Mouse (Mus musculus) kidney, adult 8-10 months (tissue): ENCODE data around the gene Mroh2a.
A peak's percentile ranks its signal among the peaks of the same experiment; 100 is the strongest.

Experiments used
- DNase-seq, 2 experiments: peaks; one replicate each; pipeline ENCODE4 v3.0.0; 2022

Mroh2a gene

DNA sequence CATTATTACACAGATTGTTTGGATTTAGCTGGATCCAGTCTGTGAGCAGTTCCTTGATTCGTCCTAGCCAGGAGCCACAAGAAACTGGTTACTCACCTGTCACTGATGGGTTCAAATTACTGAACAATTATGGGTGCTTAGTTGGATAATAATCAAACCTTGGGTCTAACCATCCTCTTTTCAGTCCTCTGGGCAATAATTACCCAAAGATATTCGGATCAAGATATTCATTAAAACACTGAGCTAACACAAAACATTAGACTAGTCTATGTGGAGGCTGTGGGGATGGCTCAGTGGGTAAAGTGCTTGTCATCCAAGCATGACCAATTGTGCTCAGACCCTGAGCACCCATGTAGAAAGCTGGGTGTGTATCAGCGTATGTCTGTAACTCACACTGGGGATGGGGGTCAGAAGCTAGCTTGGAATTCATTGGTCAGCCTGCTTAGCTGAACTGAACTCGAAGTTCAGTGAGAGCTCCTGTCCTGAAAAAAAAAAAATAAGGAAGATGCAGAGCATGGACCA, 9.2 kb downstream of the Mroh2a start:
- peak; percentile 62 to 78 for DNase-seq

DNA sequence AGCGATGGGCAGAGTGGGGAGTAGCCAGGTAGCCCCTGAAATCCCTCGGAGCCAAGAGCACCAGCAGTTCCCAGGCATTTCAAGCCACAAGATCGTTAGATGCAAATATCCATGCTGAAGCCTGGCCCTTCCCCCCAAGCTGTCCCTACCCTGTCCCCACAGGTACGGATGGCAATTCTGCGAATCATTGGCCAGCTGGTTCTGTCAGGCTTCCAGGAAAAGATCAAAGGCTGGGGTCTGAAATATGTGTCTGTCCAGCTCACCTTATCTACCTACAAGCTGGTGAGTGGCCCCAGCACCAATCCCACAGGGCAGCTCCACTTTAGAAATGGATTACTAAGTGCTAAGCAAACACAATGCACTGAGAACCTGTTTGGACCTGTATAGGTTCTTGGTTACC, 10.5 kb downstream of the Mroh2a start:
- no peak for DNase-seq

DNA sequence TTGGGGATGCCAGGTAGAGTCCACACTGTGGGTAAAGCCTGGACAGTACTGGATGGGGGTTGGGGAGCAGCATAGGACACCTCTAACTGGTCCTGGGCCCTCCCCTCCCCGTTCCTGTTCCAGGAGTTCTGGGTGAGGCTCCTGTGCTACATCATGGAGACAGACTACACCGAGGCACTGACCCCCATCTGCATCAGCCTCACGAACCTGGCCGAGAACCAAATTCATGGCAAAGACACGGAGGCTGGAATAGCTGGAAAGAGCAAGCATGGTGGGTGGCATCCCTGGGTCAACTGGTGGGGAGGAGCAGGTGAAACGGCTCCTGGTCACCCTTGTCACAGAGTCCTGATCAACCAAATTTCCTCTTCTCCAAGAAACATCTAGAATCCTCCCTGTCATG, 12.0 kb downstream of the Mroh2a start:
- no peak for DNase-seq

DNA sequence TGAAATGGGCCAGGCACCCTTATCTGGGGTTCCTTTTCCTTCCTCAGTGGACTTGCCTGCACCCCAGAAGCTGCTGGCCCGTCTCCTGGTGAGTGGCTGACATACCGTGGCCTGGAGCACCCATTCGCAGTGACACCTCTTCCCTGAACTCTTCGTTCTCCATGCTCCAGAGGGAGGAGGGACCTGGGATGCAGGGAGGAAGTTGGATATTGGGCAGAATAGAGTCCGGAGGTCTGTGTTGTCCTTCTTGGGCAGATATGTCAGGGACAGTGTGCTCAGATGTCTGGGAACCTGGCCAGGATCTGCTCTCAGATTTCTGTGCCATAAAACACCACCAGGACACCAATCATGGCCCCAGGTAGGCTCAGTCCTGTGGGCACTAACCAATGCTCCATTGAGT, 13.3 kb downstream of the Mroh2a start:
- DNase-seq, result no peak

DNA sequence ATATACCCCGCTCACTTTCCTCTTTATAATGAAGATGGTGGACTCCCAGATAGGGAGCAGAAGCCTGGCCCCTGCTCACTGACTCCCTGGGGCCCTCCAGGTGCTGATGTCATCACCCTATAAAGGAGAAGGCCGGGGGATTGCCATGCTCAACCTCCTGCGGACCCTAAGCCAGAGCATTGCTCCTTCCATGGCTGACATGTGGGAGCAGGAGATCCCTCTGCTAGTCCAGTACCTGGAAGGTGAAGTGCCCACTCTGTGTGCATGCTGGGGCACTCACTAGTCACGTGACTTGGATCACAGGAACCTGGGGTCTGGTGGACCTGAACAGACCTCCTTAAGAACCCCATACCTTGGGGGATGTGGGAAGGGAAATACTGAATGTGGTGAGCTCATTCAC, 13.8 kb downstream of the Mroh2a start:
- no peak for DNase-seq

DNA sequence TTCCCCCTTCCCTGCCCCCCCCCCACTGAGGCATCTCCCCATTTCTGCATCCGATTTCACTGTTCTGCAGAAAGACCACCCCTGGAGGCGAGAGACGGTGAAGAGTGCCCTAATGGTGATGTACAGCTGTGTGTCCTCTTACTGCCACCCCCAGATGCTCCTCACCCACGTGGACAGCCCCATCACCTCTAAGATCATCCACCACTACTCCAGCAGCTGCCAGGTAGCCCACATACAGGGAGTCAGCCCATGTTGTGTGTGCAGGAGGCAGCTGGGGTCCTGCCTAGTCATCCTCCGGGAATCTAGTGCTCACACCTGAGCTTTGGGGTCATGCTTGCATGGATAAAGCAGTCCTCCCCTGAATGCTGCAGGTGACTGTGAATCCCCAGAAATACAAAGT, 17.1 kb downstream of the Mroh2a start:
- no peak for DNase-seq

DNA sequence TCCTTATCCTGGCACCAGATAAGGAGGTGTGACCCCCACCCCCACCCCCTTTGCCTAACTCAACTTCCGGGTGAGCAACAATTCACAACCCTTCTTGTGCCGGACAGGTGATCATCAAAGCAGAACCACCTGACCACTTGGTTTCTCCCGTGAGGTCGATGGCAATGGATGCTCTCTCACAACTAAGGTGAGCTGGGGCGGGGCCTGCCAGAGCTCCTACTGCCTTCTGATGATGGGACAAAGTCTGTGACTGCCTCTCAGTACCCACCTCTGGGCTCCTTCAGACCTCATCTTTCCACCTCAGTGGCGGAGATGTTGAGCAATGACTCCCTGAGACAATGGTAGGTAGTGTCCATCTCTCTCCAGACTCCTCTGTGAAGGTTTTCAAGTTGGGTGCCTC, 19.1 kb downstream of the Mroh2a start:
- DNase-seq, result no peak

DNA sequence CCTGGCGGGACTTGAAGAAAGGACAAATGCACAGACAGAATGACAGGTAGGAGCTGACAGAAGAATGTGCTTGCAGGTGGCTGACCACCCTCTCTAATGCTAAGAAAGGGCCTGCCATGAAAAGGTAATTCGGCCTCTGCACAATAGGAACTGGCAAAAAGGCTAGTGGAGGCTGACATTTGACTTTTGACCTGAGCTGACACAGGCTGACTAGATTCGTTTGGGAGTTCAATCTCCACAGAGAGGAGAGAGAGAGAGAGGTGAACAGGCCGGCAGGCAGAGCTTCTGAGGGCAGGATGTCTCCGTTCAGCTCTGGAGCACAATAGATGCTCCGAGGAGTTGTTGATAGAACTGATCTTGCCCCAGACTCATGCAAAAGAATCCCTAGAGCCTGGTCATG, 19.6 kb downstream of the Mroh2a start:
- no peak for DNase-seq

DNA sequence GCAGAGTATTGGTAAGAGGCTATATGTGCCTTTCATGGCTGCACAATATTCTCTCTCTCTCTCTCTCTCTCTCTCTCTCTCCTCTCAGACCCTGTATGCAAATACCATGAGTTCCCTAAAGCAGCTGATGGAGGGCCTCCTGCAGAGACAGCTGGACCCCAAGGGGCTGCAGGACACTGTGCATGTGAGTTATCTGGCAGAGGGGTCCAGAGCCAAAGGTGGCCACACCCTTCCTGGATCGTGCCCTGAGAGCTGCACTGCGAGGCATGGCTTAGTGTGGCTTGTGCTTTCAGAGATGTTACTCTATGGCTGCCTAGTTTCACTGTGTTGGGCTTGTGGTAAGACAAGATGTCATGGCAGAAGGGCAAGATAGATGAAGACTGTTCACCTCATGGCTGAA, 20.9 kb downstream of the Mroh2a start:
- no peak for DNase-seq

DNA sequence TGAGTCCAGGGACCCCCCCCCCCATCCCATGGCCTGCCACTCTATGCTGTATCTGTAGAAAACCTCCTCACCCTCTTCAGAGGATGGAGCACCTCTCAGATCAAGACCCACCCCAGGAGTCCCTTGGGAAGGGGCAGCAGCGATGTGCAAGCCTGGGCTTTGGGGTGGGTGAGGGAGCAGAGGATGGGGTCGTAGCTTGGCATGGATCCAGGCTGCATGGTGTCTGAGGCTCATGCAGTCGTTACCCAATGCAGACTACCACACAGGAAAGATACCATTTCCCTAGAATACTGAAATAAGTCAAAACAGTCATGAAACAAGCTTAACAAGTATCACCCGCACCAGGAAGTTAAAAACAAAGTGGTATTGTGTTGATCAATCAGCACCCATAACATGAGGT, 21.9 kb downstream of the Mroh2a start:
- no peak for DNase-seq

DNA sequence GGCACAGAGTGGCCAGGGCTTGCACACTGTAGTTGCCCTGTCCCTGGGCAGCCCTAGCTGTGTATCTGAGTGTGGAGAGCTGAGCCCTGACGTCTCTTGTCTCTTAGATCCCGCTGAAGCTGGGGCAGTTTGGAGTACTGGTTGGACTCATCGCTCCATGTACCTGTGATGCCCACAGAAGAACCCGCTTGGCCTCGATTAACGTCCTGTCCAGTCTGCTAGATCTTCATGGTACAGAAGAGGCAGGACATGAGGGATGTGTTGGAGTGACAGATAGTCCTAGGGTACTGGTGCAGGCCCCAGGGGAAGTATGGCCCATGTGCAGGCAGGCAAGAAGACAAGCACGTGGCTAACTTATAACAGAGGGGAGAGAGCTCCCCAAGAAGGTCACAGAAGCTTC, 22.8 kb downstream of the Mroh2a start:
- DNase-seq, result no peak

DNA sequence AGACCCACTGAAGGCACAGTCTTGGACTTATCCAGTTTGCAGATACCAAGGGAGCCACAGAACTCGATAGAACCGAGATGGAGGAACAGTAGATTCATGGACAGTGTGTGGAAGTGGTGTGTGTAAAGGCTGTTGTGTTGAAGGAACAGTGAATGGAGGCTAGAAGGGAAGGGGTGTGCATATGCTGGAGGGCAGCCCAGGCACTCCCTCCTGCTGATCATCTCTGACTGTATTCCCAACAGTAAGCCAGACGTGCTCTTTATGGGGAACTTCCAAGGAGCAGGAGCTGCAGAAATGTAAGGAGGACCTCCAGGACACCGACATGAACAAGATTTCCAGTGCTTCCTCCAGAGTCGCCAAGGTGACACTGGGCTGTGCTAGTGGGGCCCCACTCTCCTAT, 23.2 kb downstream of the Mroh2a start:
- DNase-seq, result no peak

DNA sequence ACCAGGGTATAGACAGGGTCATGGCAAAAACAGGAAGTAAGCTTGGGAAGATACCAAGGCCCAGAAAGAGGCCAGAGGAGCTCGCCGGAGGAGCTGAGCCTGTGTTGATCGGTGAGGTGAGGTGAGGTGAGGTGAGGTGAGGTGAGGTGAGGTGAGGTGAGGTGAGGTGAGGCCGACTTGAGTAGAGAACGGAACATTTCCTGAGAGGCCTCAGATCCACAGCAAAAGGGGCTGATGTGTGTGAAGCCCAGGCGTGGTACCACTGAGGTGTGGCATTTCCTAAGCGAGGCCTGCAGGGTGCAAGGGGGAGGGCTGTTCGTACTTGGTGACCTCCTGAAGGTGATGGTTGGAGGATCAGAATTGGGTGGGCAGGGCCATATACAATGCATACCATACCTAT, 26.3 kb downstream of the Mroh2a start:
- DNase-seq, result no peak

DNA sequence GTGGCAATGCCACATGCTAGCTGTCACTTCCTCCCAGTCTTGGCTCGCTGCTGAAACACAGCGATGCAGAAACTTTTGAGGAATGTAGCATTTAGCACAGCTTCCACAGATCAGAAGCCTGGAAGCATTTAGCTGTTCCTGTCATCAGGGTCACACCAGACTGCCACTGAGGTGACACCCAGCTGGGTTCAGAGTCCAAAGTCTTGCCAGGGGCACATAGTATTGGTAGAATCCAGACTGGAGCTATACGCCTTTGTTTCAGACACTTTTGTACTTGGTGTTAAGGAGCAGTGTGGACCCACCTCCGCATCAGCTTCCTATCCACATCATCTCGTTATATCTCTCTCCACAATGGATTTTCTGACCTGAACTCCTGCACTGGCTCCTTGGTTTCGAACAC, 26.8 kb downstream of the Mroh2a start:
- DNase-seq, result no peak

DNA sequence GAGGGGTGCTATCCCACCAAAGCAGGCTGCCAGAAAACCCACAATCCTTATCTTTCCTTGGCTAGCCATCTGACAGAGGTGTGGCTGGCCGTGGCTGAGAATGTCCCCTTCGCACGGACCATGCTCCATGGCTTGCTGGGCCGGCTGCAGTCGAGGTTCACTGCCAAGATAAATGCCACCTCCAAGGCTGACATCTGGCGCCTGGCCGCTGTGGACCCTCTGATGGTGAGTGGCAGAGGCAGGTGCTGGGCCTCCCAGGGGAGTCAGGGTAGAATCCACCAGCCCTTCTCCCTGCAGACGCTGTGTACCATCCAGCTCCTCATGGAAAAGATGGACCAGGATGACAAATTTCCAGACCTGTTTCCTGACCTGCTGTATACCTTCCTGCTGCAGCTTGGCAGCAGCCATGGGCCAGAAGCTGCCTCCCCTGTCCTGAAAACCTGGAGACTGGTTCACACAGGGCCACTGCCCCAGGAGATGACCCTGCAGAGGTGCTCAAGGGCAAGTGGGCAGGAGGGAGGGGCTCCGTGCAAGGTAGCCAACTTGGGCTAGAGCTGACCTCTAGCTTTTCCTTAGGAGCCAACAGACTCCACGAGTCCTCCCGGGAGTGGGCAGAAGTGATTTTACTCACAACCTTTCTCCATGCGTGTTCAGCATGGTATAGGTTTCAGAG, 28.1 kb downstream of the Mroh2a start:
- no peak for DNase-seq

DNA sequence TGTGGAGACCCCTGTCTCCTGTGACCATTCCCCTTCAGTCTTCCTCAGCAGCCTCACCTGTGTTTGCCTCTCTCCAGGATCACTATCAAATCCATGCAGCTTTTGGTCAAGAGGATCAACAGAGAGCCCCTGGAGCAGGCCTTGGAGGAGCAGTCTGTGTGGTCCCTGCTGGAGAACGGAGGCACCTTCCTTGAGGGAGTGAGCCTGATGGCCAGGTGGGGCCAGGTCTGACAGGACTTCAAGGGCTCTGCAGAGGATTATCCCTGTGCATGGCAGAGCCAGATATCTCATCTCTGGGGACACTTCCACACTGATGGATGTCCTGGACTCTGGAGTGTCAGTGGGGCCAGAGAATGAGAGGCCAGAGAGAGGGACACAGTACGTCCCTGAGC, 28.7 kb downstream of the Mroh2a start:
- DNase-seq, result no peak

DNA sequence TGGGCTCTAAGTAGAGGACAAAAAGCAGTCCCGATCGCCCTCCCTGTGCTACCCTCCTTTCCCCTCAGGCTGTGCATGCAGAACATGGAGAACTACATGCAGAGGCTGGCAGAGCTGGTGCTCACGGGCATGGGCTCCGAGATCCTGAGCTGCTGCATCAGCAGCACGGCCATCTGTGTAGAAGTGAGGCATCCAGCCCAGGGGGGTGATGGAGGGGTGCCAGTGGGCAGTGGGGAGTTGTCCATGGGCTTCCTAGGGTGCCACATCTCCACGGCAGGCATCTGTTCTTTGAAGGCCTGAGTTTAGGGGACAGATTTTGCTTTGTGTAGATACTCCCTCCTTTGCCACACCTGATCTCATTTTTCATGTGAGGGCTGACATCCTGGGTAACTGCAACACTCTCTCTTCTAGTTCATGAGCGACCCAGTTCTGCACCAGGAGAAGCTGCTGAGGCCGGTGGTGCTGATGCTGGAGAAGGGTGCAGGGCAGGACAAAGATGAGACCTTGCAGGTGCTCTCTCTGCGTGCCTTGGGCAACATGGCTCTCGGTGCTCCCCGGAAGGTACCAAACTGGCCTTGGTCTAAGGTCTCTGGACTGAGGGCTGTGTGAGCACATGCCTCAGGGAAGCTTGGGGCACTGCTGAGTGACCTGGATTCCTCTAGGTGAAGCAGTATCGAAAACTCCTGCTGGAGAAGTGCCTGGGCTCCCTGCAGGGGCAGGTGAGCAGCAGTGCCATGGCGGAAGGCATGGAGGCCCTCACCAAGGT, 29.4 kb downstream of the Mroh2a start:
- no peak for DNase-seq

DNA sequence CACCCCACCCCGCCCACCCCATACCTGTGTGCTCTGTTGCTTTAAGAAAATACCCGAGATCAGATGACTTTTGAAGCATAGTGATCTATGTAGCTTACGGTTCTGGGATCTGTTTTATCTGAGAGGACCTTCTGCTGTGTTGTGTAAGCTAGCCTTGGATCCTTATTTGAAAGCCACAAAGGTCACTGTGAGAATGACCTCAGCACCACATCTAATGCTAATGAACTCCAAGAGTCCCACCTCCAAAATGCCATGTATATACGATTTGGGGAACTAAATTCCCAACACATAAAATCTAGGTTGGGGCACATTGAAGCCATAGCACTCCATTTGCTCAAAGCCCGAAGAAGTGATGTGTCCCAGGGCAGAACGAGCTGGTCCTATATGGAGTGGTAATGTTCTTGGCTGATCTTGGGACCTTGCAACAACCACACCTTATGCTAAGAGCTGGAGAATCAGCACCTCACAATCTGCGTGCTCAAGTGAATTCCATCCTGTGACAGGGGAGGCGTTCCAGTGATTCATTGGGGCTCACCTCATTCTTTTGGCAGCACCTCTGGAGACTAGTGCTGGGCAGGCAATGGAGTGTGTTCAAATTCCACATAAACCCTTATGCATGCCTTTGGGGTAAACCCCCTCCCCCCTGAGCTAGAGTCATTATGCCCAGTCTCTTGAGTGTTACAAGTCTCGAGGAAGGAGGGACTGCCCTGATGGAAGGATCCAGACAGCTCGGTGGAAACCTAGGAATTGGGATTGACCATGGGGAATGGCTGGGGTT, 30.3 kb downstream of the Mroh2a start:
- no peak for DNase-seq

DNA sequence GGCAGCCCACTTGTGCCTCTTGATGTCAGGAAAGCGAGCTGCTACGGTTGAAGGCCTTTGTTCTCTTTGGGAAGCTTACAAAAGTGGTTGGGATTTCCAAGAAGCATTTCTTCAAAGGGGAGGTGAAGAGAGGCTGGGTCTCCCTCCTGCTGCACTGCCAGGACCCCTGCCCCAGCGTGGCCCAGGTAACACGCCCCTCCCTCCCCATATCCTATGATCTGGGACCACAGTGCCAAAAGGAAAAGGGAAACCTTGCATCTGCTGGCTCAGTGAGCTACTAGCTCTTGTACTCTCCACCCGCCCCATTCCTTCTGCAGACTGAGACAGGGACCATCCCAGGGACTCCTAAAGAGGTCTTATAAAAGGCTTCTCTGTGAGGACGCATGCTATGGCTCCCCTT, 30.9 kb downstream of the Mroh2a start:
- DNase-seq, result no peak

DNA sequence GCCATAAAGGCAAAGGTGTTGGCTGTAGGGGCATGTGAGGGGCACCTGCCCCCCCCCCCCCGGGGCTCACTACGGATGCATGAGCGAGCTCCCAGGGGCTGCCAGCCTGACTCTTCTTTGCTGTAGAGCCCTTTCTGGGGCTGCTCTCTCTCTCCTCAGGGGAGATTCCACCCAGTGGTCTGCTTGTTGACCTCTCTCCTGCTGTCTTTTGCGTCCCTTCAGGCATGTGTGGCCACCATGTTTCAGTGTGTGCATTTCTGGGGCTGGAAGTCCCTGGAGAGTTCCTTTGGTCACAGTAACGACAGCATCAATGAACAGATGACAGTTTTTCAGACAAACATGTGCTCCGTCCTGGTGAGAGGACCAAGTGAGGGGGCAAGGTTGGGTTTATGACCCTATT, 31.6 kb downstream of the Mroh2a start:
- no peak for DNase-seq

DNA sequence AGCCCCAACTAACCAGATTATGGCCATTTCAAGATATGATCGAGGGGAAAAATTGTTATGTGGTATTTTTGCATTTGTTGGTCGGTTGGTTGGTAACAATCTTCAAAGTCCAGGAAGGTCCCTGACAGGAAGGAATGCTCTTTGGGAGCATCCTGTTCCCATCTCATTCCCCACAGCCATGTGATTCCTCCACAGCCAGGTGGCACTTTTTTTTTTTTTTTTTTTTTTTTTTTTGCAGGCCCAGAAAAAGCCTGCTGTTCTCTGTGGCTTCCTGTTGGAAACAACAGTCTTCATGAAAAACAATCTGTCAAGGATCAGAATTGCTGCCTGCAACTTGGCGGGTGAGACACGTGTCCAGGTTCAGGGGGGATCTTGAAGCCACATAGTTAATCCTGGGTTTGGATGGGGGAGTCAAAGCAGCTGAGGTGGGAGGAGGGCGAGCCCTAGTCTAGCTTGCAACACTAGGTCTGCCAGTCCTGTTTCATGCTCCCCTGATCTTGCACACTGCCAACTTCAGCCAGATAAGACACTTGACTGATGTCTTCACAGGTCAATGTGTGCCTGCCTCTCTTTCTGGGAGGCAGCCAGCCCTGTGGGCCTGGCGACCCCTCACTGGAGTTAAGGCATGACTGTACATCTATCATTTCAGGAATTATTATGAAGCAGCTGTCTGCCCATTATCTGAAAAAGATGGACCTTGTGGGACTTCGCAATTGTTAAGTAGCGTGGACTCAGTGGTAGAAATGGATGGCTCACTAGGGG, 32.3 kb downstream of the Mroh2a start:
- DNase-seq, result no peak

DNA sequence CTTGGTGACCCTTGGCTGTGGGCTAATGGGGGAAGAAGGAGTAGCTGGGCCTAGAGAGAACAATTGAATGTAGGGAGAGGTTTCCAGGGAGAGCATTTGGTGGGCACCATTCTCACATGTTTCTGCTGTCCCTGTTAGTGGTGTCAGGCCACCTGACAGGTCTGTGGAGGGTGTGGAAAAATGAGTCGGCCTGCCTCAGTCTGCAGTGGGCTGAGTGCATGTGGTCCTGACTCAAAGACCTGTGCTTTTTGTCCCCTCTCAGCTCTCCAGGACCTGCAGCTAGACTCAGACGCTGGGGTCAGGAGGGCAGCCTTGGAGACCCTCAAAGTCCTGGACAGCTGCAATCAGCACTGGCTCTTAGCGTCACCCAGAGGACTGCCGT, 32.8 kb downstream of the Mroh2a start:
- DNase-seq, result no peak

DNA sequence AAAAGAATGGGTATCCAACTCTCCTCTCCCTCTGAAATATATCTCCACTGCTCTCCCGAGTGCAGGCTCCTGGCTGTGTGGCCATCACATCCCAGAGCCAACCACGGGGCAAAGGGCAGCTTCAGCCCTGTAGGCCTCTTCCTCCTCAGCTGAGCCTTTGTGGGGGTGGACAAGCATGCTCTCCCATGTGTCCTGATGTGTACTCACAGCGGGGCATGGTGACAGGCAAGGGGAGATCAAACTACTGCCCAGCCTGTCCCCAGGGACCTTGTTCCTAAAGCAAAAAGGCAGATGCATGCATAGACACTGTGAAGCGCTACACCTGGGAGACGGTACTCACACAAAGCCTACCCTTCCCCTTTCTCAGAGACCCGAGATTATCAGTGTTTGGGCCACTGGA, 33.3 kb downstream of the Mroh2a start:
- DNase-seq, result peak; percentile 58 to 66
